Mouse (Mus musculus) testis, adult 2 months (tissue): ENCODE measurements around the gene She.

Experiments
- CTCF ChIP-seq: fragments of 200-500 bp; IDR thresholded peaks from 2 replicates; pipeline ENCODE4 v1.5.1; 2012; ENCODE audit warnings: low read depth, mild to moderate bottlenecking, inconsistent platforms, low read length, moderate library complexity; ENCODE audit not compliant: control insufficient read depth, insufficient read depth, insufficient replicate concordance
- POLR2A ChIP-seq: fragments of 200-500 bp; IDR thresholded peaks from 2 replicates; pipeline ENCODE4 v1.6.1; 2012; ENCODE audit warnings: low read depth, mild to moderate bottlenecking, inconsistent platforms, low read length, moderate library complexity; ENCODE audit not compliant: control insufficient read depth

DNA sequence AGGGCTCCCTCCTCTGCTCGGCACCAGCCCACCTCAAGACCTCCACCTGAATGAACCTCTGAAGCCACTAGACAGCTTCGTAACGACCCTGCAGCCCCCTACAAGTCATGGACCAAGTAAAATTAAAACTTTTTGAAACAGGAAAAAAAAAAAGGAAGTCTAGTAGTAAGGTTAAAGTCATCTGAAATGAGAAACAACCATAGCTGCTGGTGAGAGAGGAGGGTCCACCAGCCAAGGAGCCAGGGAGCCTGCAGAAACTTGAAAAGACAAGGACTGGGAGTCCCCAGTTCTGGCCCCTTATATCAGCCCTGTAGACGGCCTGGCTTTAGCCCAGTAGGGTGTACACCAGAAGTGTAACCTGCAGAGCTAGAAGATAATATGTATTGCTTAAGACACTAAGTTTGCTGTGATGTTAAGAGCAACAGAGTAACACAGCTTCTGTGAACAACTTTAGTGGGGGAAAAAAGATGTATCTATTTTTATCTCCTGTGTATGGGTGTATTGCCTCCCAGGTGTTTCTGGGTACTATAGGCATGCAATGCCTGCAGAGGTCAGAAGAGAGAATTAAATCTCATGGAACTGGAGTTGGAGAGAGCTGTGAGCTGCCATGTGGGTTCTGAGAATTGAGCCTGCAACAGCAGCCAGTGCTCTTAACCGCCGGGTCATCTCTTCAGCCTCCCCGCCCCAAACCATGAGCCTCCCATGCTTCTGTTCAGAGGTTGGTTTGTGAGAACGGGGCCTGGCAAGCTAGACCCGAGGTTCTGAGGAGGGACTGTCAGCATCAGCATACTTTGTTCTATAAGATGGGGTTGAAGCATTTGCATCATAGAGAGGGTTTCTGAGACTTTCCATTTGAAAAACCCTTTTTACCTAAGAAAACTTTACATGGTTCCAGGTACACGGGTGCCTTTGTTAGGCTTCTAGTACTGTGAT is 9.4 kb upstream of the She start:
- TF ChIP-seq POLR2A, result no peak
- no peak for TF ChIP-seq CTCF
